Mouse (Mus musculus) cortical plate, adult 2 months (tissue): Measurements from ENCODE around the gene Ppp1r9b.
"Not testable (repeated sequence)": the region's sequence is repeated elsewhere in the genome, so short reads cannot be mapped to it uniquely, and the experiment has no call there.

Experiments used
- CTCF ChIP-seq: fragments of 200-500 bp; IDR thresholded peaks from 2 replicates; pipeline ENCODE4 v1.5.1; 2011; ENCODE audit warnings: mild to moderate bottlenecking, control low read depth, low read length; ENCODE audit not compliant: insufficient read depth; ENCODE audit errors: extremely low read depth
- POLR2A ChIP-seq: fragments of 200-500 bp; IDR thresholded peaks from 2 replicates; pipeline ENCODE4 v1.6.1; 2011; ENCODE audit warnings: mild to moderate bottlenecking, low read length, control low read depth; ENCODE audit not compliant: insufficient read depth; ENCODE audit errors: extremely low read depth

DNA sequence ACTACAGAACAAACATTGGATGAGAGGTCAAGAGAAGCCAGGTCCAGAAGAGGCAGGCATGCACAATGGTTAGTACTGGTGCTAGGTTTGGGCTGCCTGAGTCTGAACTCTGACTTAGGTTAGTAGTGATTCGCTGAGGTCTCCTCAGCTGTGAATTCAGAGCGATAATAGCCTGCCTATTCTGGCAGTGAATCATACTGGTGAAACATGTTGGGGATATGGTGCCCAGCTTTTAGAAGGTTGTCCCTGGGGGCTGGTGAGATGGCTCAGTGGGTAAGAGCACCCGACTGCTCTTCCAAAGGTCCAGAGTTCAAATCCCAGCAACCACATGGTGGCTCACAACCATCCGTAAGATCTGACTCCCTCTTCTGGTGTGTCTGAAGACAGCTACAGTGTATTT, 21.1 kb upstream of the Ppp1r9b start:
- TF ChIP-seq CTCF, POLR2A: not testable (repeated sequence)
